Mouse (Mus musculus) kidney, adult 2 months (tissue): ENCODE results near the gene Cmtm3. TPM values are rescaled to one million over a fixed set of nuclear protein-coding genes. Genes with fewer than 3 reads are reported as not detected.
A peak's percentile ranks its signal among the peaks of the same experiment; 100 is the strongest.

Experiments
- DNase-seq: peaks from one replicate; pipeline ENCODE4 v3.0.0; 2021
- H3K27ac ChIP-seq: fragments of 200-500 bp; 2 replicates; pipeline ENCODE4 v1.5.1; 2012; ENCODE audit warnings: low read depth, low read length, control low read depth, inconsistent platforms; ENCODE audit not compliant: insufficient read depth
- H3K27me3 ChIP-seq: fragments of 200-500 bp; replicated peaks from 2 replicates; pipeline ENCODE4 v1.6.1; 2012; ENCODE audit warnings: mild to moderate bottlenecking, moderate library complexity, low read length, inconsistent platforms; ENCODE audit not compliant: control insufficient read depth, insufficient read depth
- H3K36me3 ChIP-seq: fragments of 200-500 bp; 2 replicates; pipeline ENCODE4 v1.6.1; 2012; ENCODE audit warnings: mild to moderate bottlenecking, moderate library complexity, low read length, inconsistent platforms; ENCODE audit not compliant: control insufficient read depth, insufficient read depth
- H3K4me1 ChIP-seq: fragments of 200-500 bp; 2 replicates; pipeline ENCODE4 v1.6.1; 2011; ENCODE audit warnings: low read length; ENCODE audit not compliant: control insufficient read depth, insufficient read depth
- H3K4me3 ChIP-seq: fragments of 200-500 bp; 2 replicates; pipeline ENCODE4 v1.5.1; 2011; ENCODE audit warnings: mild to moderate bottlenecking, low read depth, low read length, control low read depth; ENCODE audit not compliant: insufficient read depth
- CTCF ChIP-seq: fragments of 200-500 bp; conservative IDR thresholded peaks from 2 replicates; pipeline ENCODE4 v1.5.1; 2011; ENCODE audit warnings: low read depth, mild to moderate bottlenecking, control low read depth, low read length, moderate library complexity, mixed read lengths; ENCODE audit not compliant: insufficient read depth, insufficient read length
- POLR2A ChIP-seq: fragments of 200-500 bp; IDR thresholded peaks from one replicate; pipeline ENCODE4 v1.6.1; 2011; ENCODE audit warnings: low read depth, low read length, control low read depth
- WGBS: fragments of 180-500 bp; shearing (Covaris S2); methylation state at CpG from one replicate; pipeline ENCODE4 v1.1.7; 2018; 5-methylcytosine and 5-hydroxymethylcytosine counted together
- polyA plus RNA-seq: library from polyadenylated mRNA; depleted of rRNA; stranded (reverse); fragments of >200 nt; gene quantifications from 2 replicates; pipeline ENCODE4 v1.2.3, GENCODE M21; 2012

Gene Cmtm3
- polyA plus RNA-seq, 1 experiment, result 53.3 TPM

GRCm38 (mm10) chr8:104374864-104375846, 35.9 kb downstream of the Cmtm3 start:
- DNase-seq, result peak; percentile 95
- peaks cover 31% of the 10 kb centered on the region for H3K4me1 ChIP-seq
- no peaks in the 10 kb centered on the region for H3K27me3 ChIP-seq
- no peak for TF ChIP-seq CTCF
- TF ChIP-seq POLR2A, result no peak
- peak overlapping the region; percentile 28 for H3K27ac ChIP-seq
- 17% methylated on average over 14 of the region's 14 CpGs for WGBS
- no peaks in the 10 kb centered on the region for H3K36me3 ChIP-seq
- H3K4me3 ChIP-seq, result no peak overlapping the region

GRCm38 (mm10) chr8:104375959-104376358, 36.7 kb downstream of the Cmtm3 start:
- no peak for DNase-seq
- Histone ChIP-seq H3K4me3 (no peak overlapping the region), H3K27ac (peak overlapping the region; percentile 28), H3K4me1 (peaks cover 25% of the 10 kb centered on the region), H3K27me3 (no peaks in the 10 kb centered on the region), H3K36me3 (no peaks in the 10 kb centered on the region)
- WGBS, result 54% methylated on average over 5 of the region's 5 CpGs
- no peak for TF ChIP-seq POLR2A
- TF ChIP-seq CTCF, result no peak

GRCm38 (mm10) chr8:104376669-104377068, 37.5 kb downstream of the Cmtm3 start:
- 69% methylated on average over 11 of the region's 11 CpGs for WGBS
- H3K27ac ChIP-seq, result no peak overlapping the region

GRCm38 (mm10) chr8:104379301-104379836, 40.2 kb downstream of the Cmtm3 start:
- no peaks in the 10 kb centered on the region for H3K36me3 ChIP-seq
- H3K4me1 ChIP-seq, result peaks cover 37% of the 10 kb centered on the region
- TF ChIP-seq POLR2A, result no peak
- TF ChIP-seq CTCF, result no peak
- H3K27me3 ChIP-seq, result no peaks in the 10 kb centered on the region
- 79% methylated on average over 10 of the region's 10 CpGs for WGBS
- no peak overlapping the region for H3K27ac ChIP-seq
- no peak overlapping the region for H3K4me3 ChIP-seq
- DNase-seq, result no peak

More at GRCm38 (mm10) chr8:104376669-104377068, 37.5 kb downstream of the Cmtm3 start:
- no peak overlapping the region for H3K4me3 ChIP-seq
- no peak for DNase-seq
- TF ChIP-seq CTCF (no peak), POLR2A (no peak)
- peaks cover 25% of the 10 kb centered on the region for H3K4me1 ChIP-seq
- H3K36me3 ChIP-seq, result no peaks in the 10 kb centered on the region
- H3K27me3 ChIP-seq, result no peaks in the 10 kb centered on the region

GRCm38 (mm10) chr8:104380269-104380668, 41.1 kb downstream of the Cmtm3 start:
- no peak for DNase-seq
- Histone ChIP-seq H3K27ac (no peak overlapping the region), H3K27me3 (no peaks in the 10 kb centered on the region), H3K4me3 (no peak overlapping the region), H3K36me3 (no peaks in the 10 kb centered on the region), H3K4me1 (peaks cover 32% of the 10 kb centered on the region)
- no peak for TF ChIP-seq POLR2A
- TF ChIP-seq CTCF, result no peak
- WGBS, result 84% methylated on average over 7 of the region's 7 CpGs

- no peaks in the 10 kb centered on the region for H3K27me3 ChIP-seq
- peaks cover 28% of the 10 kb centered on the region for H3K4me1 ChIP-seq
- H3K27ac ChIP-seq, result no peak overlapping the region
- TF ChIP-seq POLR2A (no peak), CTCF (no peak)
- H3K36me3 ChIP-seq, result no peaks in the 10 kb centered on the region
- 81% methylated on average over 5 of the region's 5 CpGs for WGBS
- DNase-seq, result no peak
- H3K4me3 ChIP-seq, result no peak overlapping the region
Measured at GRCm38 (mm10) chr8:104380961-104381411, 41.8 kb downstream of the Cmtm3 start.

GRCm38 (mm10) chr8:104383296-104383695, 44.1 kb downstream of the Cmtm3 start:
- Histone ChIP-seq H3K36me3 (no peaks in the 10 kb centered on the region), H3K4me3 (no peak overlapping the region), H3K27me3 (no peaks in the 10 kb centered on the region), H3K27ac (peak overlapping the region; percentile 73), H3K4me1 (peaks cover 39% of the 10 kb centered on the region)
- TF ChIP-seq POLR2A (no peak), CTCF (no peak)
- WGBS, result 40% methylated on average over 2 of the region's 2 CpGs
- peak; percentile 33 for DNase-seq
